Mouse (Mus musculus): ENCODE measurements around the gene Ldb1. TPM values are rescaled to one million over a fixed set of nuclear protein-coding genes. Genes with fewer than 3 reads are reported as not detected.

Ldb1 gene
- polyA plus RNA-seq, 1 experiment, result 172 TPM

- DNase-seq (ENCODE audit: extremely low spot score in 1 of 2, low spot score in 1 of 2), result peak in 1 of 2 experiments; percentile 70
These were observed 790 bp upstream of the Ldb1 start for GRCm38 (mm10) chr19:46045696-46046311.

- peak in 1 of 2 experiments; percentile 62 for DNase-seq (ENCODE audit: extremely low spot score in 1 of 2, low spot score in 1 of 2)
These were observed 582 bp downstream of the Ldb1 start, which contains the start of gene Pprc1 for GRCm38 (mm10) chr19:46044271-46044992. Gene Pprc1, plus strand, starts transcription at chr19:46044886.

DNA sequence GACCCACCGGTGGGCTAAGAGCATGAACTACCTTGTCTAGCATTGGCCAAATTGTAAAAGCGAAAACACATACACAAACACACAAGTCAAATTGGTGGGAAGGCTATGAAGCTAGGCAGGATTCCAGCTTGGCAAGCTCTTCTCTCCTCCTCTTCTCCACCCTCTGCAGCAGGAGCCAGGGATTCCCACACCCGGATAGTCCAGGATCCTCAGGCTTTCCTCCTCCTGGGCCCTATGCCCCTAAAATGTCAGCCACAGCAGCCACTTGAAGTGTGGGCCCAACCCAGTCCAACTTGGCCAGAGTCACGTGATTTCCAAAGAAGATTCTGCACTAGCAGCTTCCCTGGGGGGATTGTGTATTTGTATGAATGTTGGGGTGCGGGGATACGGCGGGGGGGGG, 1.6 kb downstream of the Ldb1 start:
- no peak for DNase-seq (ENCODE audit: extremely low spot score in 1 of 2, low spot score in 1 of 2)

- DNase-seq (ENCODE audit: extremely low spot score in 1 of 2, low spot score in 1 of 2), result peak in 1 of 2 experiments; percentile 72
These were observed 2.5 kb downstream of the Ldb1 start for GRCm38 (mm10) chr19:46042476-46043011.

- peak in 1 of 2 experiments; percentile 85 for DNase-seq (ENCODE audit: extremely low spot score in 1 of 2, low spot score in 1 of 2)
These were observed 3.0 kb downstream of the Ldb1 start for GRCm38 (mm10) chr19:46041933-46042475.

DNA sequence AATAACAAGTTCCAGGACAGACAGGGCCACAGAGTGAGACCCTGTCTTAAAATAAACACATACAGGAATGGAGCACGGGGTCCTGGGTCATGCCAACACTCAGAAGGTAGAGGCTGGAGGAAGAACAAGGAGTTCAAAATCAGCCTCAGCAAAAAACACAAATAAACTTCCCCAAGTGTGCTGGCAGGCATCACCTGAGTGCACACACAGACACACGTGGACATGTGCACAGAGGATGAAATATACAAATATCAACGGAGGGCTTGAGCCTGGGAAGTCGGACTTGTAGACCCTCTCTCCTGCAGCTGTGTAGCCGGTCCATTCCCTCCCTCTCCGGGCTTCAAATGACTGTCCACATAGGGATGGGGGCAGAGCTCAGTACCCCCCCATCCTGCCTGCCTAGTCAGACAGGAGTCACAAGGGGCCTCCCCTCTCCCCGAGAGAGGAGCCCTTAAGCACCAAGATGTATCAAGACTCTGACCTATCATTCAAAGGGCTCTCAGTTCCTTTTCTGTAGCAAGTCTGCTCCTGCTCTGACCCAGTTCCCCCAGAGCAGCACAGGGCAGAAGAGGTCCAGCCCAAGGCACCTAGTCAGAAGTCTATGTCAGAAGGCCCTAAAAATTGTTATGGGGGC, 3.6 kb downstream of the Ldb1 start:
- no peak for DNase-seq (ENCODE audit: extremely low spot score in 1 of 2, low spot score in 1 of 2)

GRCm38 (mm10) chr19:46040149-46040902, 4.7 kb downstream of the Ldb1 start:
- DNase-seq (ENCODE audit: extremely low spot score in 1 of 2, low spot score in 1 of 2), result no peak

DNA sequence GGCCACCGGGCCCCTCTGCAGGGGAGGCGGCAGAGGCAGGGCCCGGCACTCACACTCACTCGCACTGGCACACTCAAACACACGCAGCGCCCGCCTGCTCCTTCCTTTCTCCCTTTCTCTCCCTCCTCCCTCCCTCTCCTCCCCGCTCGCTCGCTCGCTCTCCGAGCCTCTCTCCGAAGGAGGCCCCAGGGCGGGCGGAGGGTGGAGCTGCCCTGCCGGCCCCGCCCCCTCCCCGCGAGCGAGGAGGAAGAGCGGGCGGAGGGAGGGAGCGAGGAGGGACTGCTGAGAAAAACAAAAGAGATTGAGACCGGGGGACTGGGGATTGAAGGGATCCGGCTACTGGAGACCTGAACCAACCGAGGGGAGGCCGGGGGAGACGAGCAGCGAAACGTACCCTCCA, 5.5 kb downstream of the Ldb1 start:
- peak in 1 of 2 experiments; percentile 81 for DNase-seq (ENCODE audit: extremely low spot score in 1 of 2, low spot score in 1 of 2)

DNA sequence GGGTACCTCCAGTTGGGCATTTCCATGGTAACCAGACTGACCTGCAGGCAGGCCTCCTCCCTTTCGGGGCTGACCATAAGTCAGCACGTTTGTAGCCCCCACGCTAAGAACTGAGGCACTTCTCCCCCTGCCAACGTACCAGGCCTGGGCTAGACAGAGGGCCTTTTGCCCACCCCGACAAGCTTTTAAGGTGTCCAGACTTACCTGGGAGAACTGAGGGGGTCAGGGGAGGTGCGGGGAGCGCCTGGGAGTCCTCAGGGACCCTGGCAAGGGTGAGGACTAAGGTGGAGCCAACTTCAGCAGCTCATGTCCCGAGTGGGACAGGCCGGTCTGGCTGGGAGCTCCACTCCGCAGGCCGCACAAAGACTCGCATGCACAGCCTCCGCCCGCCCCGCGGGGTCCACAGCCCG, 6.2 kb downstream of the Ldb1 start:
- DNase-seq (ENCODE audit: extremely low spot score in 1 of 2, low spot score in 1 of 2), result no peak

GRCm38 (mm10) chr19:46037925-46038850, 6.8 kb downstream of the Ldb1 start:
- DNase-seq (ENCODE audit: extremely low spot score in 1 of 2, low spot score in 1 of 2), result no peak

DNA sequence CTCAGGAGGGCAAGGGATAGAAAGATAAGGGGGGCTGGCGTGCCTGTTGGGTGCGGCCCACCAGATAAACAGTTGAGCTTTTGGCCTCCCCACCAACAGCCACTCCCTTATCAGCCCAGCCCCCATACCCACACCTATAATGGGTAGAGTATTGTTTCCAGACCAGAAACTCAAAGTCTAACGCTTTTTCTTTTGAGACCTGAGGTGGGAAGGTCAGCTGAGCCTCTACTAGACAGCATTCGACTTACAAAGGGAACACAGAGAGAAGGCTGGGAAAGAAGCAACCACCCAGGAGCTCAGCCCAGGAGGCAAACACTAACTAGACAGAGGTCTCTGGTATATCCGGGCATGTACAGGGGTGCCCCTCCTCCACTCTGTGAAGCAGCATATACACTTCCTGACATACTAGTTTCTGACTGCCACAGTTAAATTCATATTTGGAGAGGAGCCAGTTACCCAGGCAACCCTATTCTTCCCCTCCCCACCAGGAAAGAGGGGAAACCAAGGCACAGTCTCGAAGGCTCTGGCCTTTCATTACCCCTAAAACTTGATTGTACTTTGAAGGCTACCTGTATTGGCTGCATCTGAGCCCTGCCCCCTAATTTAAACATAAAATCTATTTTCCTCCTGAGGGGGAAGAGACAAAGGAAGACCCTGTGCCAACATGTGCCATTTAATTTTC, 7.6 kb downstream of the Ldb1 start:
- DNase-seq (ENCODE audit: extremely low spot score in 1 of 2, low spot score in 1 of 2), result no peak

DNA sequence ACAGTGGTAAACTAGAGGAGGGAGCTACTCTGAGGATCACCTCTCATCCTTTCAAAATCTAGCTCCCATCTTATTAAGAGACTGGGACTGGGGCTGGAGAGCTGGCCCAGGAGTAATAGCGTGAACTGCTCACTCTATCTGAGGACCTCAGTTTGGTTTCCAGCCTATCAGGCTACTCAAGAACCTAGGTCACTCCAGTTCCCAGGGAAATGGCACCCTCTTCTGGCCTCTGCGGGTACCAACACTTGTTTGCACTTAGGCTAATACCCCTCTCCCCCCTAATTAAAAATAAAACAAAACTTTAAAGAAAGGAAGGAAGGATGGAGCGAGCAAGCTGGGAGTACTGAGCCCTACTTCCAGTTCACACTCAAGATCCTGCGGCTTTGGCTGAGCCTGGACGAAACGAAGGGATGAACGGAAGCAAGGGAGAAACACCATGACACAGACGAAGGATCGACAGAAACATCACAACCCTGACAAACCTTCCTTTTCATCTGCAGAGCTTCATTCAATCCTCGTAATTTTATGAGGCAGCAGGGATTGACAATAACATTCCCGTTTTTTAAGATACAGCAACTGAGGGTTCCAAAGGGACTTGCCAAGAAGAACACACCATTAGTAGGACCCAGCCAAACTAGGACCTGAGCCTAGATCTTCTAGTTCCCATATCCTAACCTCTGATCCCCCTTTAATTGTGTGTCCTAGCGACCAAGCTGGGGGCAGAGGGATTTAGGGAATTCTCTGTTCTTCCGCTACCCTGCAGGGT, 8.4 kb downstream of the Ldb1 start:
- no peak for DNase-seq (ENCODE audit: extremely low spot score in 1 of 2, low spot score in 1 of 2)

- DNase-seq (ENCODE audit: extremely low spot score in 1 of 2, low spot score in 1 of 2), result no peak
These were observed 9.0 kb downstream of the Ldb1 start for GRCm38 (mm10) chr19:46035971-46036370.

- DNase-seq (ENCODE audit: extremely low spot score in 1 of 2, low spot score in 1 of 2), result no peak
These were observed 11.1 kb downstream of the Ldb1 start for GRCm38 (mm10) chr19:46033911-46034310.

DNA sequence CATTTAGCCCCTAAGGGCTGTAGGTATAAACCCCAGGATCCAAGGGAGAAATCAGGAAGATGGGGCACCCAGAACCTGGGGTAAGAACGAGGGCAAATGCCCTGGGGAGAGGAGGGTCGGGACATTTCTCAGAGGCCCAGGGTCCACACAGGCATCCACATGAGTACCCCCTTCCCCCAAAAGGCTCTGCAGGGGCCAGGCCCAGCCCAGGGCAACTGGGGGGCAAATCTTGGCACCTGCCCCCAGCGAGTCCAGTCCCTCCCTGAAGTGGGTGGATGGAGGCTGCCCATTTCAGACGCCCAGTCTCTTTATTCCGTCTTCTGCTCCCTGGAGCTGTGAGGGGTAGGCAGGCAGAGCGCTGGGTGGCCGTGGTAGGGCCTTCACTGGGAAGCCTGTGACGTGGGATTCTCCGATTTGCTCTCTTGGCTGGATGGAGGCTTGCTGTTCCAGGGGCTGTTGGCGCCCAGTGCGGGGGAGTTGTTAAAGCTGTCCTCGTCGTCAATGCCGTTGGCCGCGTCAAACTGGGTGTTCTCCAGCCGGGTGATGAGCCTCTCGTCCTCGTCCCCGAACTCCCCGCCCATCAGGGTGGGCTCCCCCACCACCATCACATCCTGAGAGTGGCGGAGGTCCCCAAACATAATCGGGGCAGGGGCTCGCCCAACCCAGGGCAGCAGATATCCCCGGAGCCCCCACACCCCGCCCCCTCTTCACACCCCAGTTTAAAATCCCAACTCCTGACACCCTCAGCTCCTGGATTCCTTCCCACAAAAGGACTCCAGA, 12.1 kb downstream of the Ldb1 start:
- peak in 1 of 2 experiments; percentile 63 for DNase-seq (ENCODE audit: extremely low spot score in 1 of 2, low spot score in 1 of 2)

GRCm38 (mm10) chr19:46031689-46032432, 13.2 kb downstream of the Ldb1 start:
- DNase-seq (ENCODE audit: extremely low spot score in 1 of 2, low spot score in 1 of 2), result no peak

All from frontal cortex, adult 2 months (tissue).